Mouse (Mus musculus) kidney, embryonic 16.5 days (tissue): ENCODE results near the gene Ms4a18. TPM values are rescaled to one million over a fixed set of nuclear protein-coding genes. Genes with fewer than 3 reads are reported as not detected.

Experiments
- ATAC-seq: fragments of 200-750 bp; cut with Nextera tagmentation; 2 replicates; pipeline ENCODE4 v1.8.0; 2017; ENCODE audit warnings: moderate TSS enrichment; ENCODE audit not compliant: low FRiP score, low TSS enrichment
- H3K27ac ChIP-seq: fragments of 300-500 bp; sonication (generic); 2 replicates; pipeline ENCODE4 v1.5.1; 2014; ENCODE audit warnings: low read length
- H3K27me3 ChIP-seq: fragments of 300-500 bp; sonication (generic); 2 replicates; pipeline ENCODE4 v1.6.1; 2014; ENCODE audit warnings: low read length, control low read depth, mixed read lengths; ENCODE audit not compliant: insufficient read depth
- H3K36me3 ChIP-seq: fragments of 300-500 bp; sonication (generic); 2 replicates; pipeline ENCODE4 v1.6.1; 2014; ENCODE audit warnings: low read length, control low read depth, mixed read lengths; ENCODE audit not compliant: insufficient read depth
- H3K4me1 ChIP-seq: fragments of 300-500 bp; sonication (generic); 2 replicates; pipeline ENCODE4 v1.6.1; 2014; ENCODE audit warnings: low read length, control low read depth, mixed read lengths; ENCODE audit not compliant: insufficient read depth
- H3K4me2 ChIP-seq: fragments of 300-500 bp; sonication (generic); replicated peaks from 2 replicates; pipeline ENCODE4 v1.6.1; 2014; ENCODE audit warnings: low read depth, low read length
- H3K4me3 ChIP-seq: fragments of 300-500 bp; sonication (generic); 2 replicates; pipeline ENCODE4 v1.5.1; 2014; ENCODE audit warnings: mild to moderate bottlenecking, low read length
- H3K9ac ChIP-seq: fragments of 300-500 bp; sonication (generic); replicated peaks from 2 replicates; pipeline ENCODE4 v1.6.1; 2014; ENCODE audit warnings: low read length
- H3K9me3 ChIP-seq: fragments of 300-500 bp; sonication (generic); 2 replicates; pipeline ENCODE4 v1.6.1; 2016; ENCODE audit warnings: low read length, control low read depth
- WGBS: fragments of 180-500 bp; shearing (Covaris S2); extraction: QIAGEN DNeasy Blood & Tissue Kit; methylation state at CpG from one replicate; pipeline ENCODE4 v1.1.7; 2014; 5-methylcytosine and 5-hydroxymethylcytosine counted together
- polyA plus RNA-seq: library from polyadenylated mRNA; unstranded; fragments of >200 nt; fragmentation: Nextera tagmentation; extraction: Ambion mirVana; gene quantifications from 2 replicates; pipeline ENCODE4 v1.2.1, GENCODE M21; 2015

Gene Ms4a18
- polyA plus RNA-seq, 1 experiment from 2014 or later = not detected

GRCm38 (mm10) chr19:10973187-10973586 is 44.6 kb downstream of the Ms4a18 start:
- peak; percentile 78 for ATAC-seq
- H3K36me3 ChIP-seq = no peaks in the 10 kb centered on the region
- H3K27me3 ChIP-seq = no peaks in the 10 kb centered on the region
- peaks cover 12% of the 10 kb centered on the region for H3K4me1 ChIP-seq
- no peak overlapping the region for H3K27ac ChIP-seq
- H3K4me2 ChIP-seq = no peak overlapping the region
- no peak overlapping the region for H3K4me3 ChIP-seq
- H3K9ac ChIP-seq = no peak overlapping the region
- H3K9me3 ChIP-seq = peaks cover 6% of the 10 kb centered on the region; the same call in 1 of the 2 replicates
- 13% methylated on average over 2 of the region's 2 CpGs for WGBS

GRCm38 (mm10) chr19:10972660-10973059 is 45.2 kb downstream of the Ms4a18 start:
- peaks cover 6% of the 10 kb centered on the region; the same call in 1 of the 2 replicates for H3K9me3 ChIP-seq
- no peak for ATAC-seq
- H3K4me1 ChIP-seq = peaks cover 12% of the 10 kb centered on the region
- H3K27me3 ChIP-seq = no peaks in the 10 kb centered on the region
- H3K4me3 ChIP-seq = no peak overlapping the region
- H3K4me2 ChIP-seq = no peak overlapping the region
- no peaks in the 10 kb centered on the region for H3K36me3 ChIP-seq
- no peak overlapping the region for H3K9ac ChIP-seq
- 78% methylated on average over 3 of the region's 3 CpGs for WGBS
- no peak overlapping the region for H3K27ac ChIP-seq

- H3K27me3 ChIP-seq = no peaks in the 10 kb centered on the region
- H3K36me3 ChIP-seq = no peaks in the 10 kb centered on the region
- H3K27ac ChIP-seq = no peak overlapping the region
- peaks cover 12% of the 10 kb centered on the region for H3K4me1 ChIP-seq
- H3K4me2 ChIP-seq = no peak overlapping the region
- peaks cover 6% of the 10 kb centered on the region; the same call in 1 of the 2 replicates for H3K9me3 ChIP-seq
- WGBS = 65% methylated on average over 3 of the region's 3 CpGs
- ATAC-seq = no peak
- no peak overlapping the region for H3K4me3 ChIP-seq
- no peak overlapping the region for H3K9ac ChIP-seq
These were observed 47.4 kb downstream of the Ms4a18 start for GRCm38 (mm10) chr19:10970457-10970856.

GRCm38 (mm10) chr19:10968578-10968977 is 49.3 kb downstream of the Ms4a18 start:
- Histone ChIP-seq H3K4me1 (peaks cover 1% of the 10 kb centered on the region), H3K27ac (no peak overlapping the region), H3K9me3 (peaks cover 6% of the 10 kb centered on the region; the same call in 1 of the 2 replicates), H3K27me3 (no peaks in the 10 kb centered on the region), H3K4me3 (no peak overlapping the region), H3K36me3 (no peaks in the 10 kb centered on the region), H3K9ac (no peak overlapping the region), H3K4me2 (no peak overlapping the region)
- ATAC-seq = no peak
- 86% methylated on average over 7 of the region's 7 CpGs for WGBS

DNA sequence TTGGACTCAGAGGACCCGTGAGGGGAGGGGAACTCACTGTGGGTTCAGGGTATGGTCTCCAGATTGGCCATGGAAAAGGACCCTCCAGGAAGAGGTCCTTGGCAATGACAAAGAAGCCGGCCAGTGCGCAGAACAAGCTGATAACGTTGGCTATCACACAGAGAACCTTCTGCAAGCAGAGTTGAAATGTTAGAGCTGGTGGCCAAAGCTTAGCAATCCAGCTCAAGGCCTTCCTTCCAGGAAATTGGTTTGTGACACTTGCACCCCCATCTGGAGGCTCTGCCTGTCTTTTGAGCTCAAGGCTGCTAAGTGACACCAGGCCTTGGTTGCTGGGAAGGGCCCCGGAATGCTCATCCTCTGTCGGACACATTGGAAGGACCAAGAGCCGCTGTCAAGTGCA is 52.1 kb downstream of the Ms4a18 start:
- H3K27me3 ChIP-seq = no peaks in the 10 kb centered on the region
- no peak overlapping the region for H3K4me2 ChIP-seq
- WGBS = 89% methylated on average over 7 of the region's 7 CpGs
- H3K36me3 ChIP-seq = no peaks in the 10 kb centered on the region
- no peak for ATAC-seq
- 0 out of 2 replicates have a peak, but pooled peaks cover 1% of the 10 kb centered on the region for H3K9me3 ChIP-seq
- H3K27ac ChIP-seq = no peak overlapping the region
- H3K4me1 ChIP-seq = no peaks in the 10 kb centered on the region
- H3K4me3 ChIP-seq = no peak overlapping the region
- H3K9ac ChIP-seq = no peak overlapping the region

- H3K9ac ChIP-seq = no peak overlapping the region
- H3K36me3 ChIP-seq = no peaks in the 10 kb centered on the region
- H3K27me3 ChIP-seq = peaks cover 8% of the 10 kb centered on the region; the same call in 1 of the 2 replicates
- no peak overlapping the region for H3K27ac ChIP-seq
- 50% methylated on average over 12 of the region's 12 CpGs for WGBS
- H3K4me1 ChIP-seq = no peaks in the 10 kb centered on the region
- H3K4me3 ChIP-seq = no peak overlapping the region
- no peak for ATAC-seq
- H3K4me2 ChIP-seq = no peak overlapping the region
- no peaks in the 10 kb centered on the region for H3K9me3 ChIP-seq
These were observed 57.9 kb downstream of the Ms4a18 start for GRCm38 (mm10) chr19:10959978-10960346.

- Histone ChIP-seq H3K4me3 (no peak overlapping the region), H3K9ac (no peak overlapping the region), H3K36me3 (no peaks in the 10 kb centered on the region), H3K9me3 (no peaks in the 10 kb centered on the region), H3K27ac (no peak overlapping the region), H3K4me2 (no peak overlapping the region), H3K27me3 (peaks cover 8% of the 10 kb centered on the region; the same call in 1 of the 2 replicates), H3K4me1 (no peaks in the 10 kb centered on the region)
- ATAC-seq = peak; percentile 61
- WGBS = 37% methylated on average over 11 of the region's 11 CpGs
These were observed 58.5 kb downstream of the Ms4a18 start for GRCm38 (mm10) chr19:10959085-10959977.

- Histone ChIP-seq H3K27ac (peak overlapping the region; percentile 74), H3K4me2 (no peak overlapping the region), H3K9me3 (no peaks in the 10 kb centered on the region), H3K36me3 (no peaks in the 10 kb centered on the region), H3K9ac (peak overlapping the region; percentile 18), H3K27me3 (peaks cover 8% of the 10 kb centered on the region; the same call in 1 of the 2 replicates), H3K4me1 (peaks cover 22% of the 10 kb centered on the region), H3K4me3 (no peak overlapping the region)
- peak; percentile 40 for ATAC-seq
- 53% methylated on average over 11 of the region's 11 CpGs for WGBS
These were observed 65.6 kb downstream of the Ms4a18 start for GRCm38 (mm10) chr19:10952021-10952939.

DNA sequence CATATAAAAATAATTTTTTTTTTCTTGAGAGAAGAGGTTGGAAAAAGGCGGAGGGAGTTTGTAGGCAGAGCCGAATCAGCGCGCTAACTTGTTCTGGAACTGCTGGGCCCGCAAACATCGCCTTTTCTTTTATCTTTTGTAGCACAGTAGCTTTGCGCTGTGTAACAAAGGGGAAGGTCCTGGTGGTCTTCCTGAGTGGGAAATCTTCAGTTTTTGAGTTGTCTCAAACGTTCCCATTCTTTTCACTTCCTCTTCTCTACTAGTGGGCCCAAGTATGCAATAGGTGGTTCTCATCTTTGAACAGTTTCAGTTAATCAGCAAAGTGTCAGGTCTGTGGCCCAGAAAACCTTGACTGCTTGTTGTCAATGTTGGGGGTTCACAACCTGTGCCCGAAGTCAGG is 68.3 kb downstream of the Ms4a18 start:
- Histone ChIP-seq H3K27ac (peak overlapping the region; percentile 59; the same call in 1 of the 2 replicates), H3K27me3 (no peaks in the 10 kb centered on the region), H3K4me3 (peak overlapping the region; percentile 89), H3K9ac (peak overlapping the region; percentile 70), H3K9me3 (no peaks in the 10 kb centered on the region), H3K36me3 (peaks cover 8% of the 10 kb centered on the region), H3K4me2 (peak overlapping the region; percentile 100), H3K4me1 (peaks cover 31% of the 10 kb centered on the region)
- no peak for ATAC-seq
- WGBS = 33% methylated on average over 9 of the region's 9 CpGs
